Mouse (Mus musculus) bone marrow, adult 2 months (tissue): ENCODE measurements around the gene Zfp839.

ENCODE experiments used
- CTCF ChIP-seq: fragments of 200-500 bp; IDR thresholded peaks from 2 replicates; pipeline ENCODE4 v1.5.1; 2011; ENCODE audit warnings: low read length, control low read depth; ENCODE audit not compliant: control insufficient read depth, insufficient read depth
- POLR2A ChIP-seq: fragments of 200-500 bp; IDR thresholded peaks from 2 replicates; pipeline ENCODE4 v1.6.1; 2011; ENCODE audit warnings: low read depth, mild to moderate bottlenecking, control low read depth, low read length, borderline replicate concordance; ENCODE audit not compliant: control insufficient read depth

DNA sequence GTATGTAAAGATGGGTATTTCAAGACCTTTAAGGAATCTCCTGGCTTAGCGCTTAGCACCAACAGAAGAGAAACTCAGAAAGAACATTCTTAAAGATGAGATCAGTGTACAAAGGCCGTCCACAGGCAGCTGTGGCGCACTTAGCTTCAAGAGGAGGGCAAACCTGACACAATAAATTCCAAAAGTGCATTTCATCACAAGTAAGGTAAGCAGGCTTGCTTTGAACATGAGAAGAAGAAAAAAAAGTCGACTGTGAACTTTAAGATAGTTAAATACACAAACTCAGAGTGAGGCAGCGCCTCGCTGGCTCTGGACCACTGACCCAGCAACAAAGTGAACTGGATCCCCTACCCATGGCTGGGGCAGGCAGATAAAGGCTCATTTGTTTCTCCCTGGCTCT is 13.3 kb upstream of the Zfp839 start:
- TF ChIP-seq POLR2A (no peak), CTCF (no peak)
